Mouse (Mus musculus) macrophage (primary cell): ENCODE results near the gene Cntnap5c. TPM values are rescaled to one million over a fixed set of nuclear protein-coding genes. Genes with fewer than 3 reads are reported as not detected.

ENCODE experiments used
- H3K27ac ChIP-seq: fragments of 350-480 bp; formaldehyde crosslinking; 2 replicates; pipeline ENCODE4 v1.9.0; 2021
- H3K36me3 ChIP-seq: fragments of 350-480 bp; formaldehyde crosslinking; 2 replicates; pipeline ENCODE4 v1.9.0; 2021; ENCODE audit errors: inconsistent target
- H3K4me3 ChIP-seq: fragments of 350-480 bp; formaldehyde crosslinking; 2 replicates; pipeline ENCODE4 v1.9.0; 2021; ENCODE audit errors: inconsistent target
- H3K79me2 ChIP-seq: fragments of 350-480 bp; formaldehyde crosslinking; 2 replicates; pipeline ENCODE4 v1.9.0; 2021; ENCODE audit errors: inconsistent target
- WGBS: methylation state at CpG from one replicate; pipeline ENCODE4 v1.1.7; 2026; ENCODE audit warnings: inconsistent platforms; ENCODE audit not compliant: missing documents; 5-methylcytosine and 5-hydroxymethylcytosine counted together
- polyA plus RNA-seq: library from polyadenylated mRNA; stranded (reverse); fragments of 250-400 nt; gene quantifications from 3 replicates; pipeline ENCODE4 v1.2.4, GENCODE M21; 2018; ENCODE audit warnings: inconsistent platforms

Cntnap5c gene
- polyA plus RNA-seq, 1 experiment from 2014 or later = not detected

- Histone ChIP-seq H3K4me3 (no peak overlapping the region), H3K79me2 (no peaks in the 10 kb centered on the region), H3K27ac (no peak overlapping the region), H3K36me3 (no peaks in the 10 kb centered on the region)
- 91% methylated on average over 1 of the region's 1 CpGs for WGBS
Measured at GRCm38 (mm10) chr17:58187171-58187570, 417.8 kb downstream of the Cntnap5c start.

GRCm38 (mm10) chr17:58201148-58201547 is 431.8 kb downstream of the Cntnap5c start:
- Histone ChIP-seq H3K36me3 (no peaks in the 10 kb centered on the region), H3K79me2 (no peaks in the 10 kb centered on the region), H3K27ac (no peak overlapping the region), H3K4me3 (no peak overlapping the region)
- 83% methylated on average over 1 of the region's 2 CpGs for WGBS

GRCm38 (mm10) chr17:58268058-58268457 is 498.7 kb downstream of the Cntnap5c start:
- H3K27ac ChIP-seq = no peak overlapping the region
- no peaks in the 10 kb centered on the region for H3K79me2 ChIP-seq
- H3K4me3 ChIP-seq = no peak overlapping the region
- WGBS = 93% methylated on average over 2 of the region's 2 CpGs
- no peaks in the 10 kb centered on the region for H3K36me3 ChIP-seq

GRCm38 (mm10) chr17:58351310-58351709 is 581.9 kb downstream of the Cntnap5c start:
- Histone ChIP-seq H3K79me2 (no peaks in the 10 kb centered on the region), H3K4me3 (no peak overlapping the region), H3K36me3 (no peaks in the 10 kb centered on the region), H3K27ac (no peak overlapping the region)
- WGBS = 88% methylated on average over 6 of the region's 6 CpGs

GRCm38 (mm10) chr17:58356224-58356623 is 586.9 kb downstream of the Cntnap5c start:
- Histone ChIP-seq H3K79me2 (no peaks in the 10 kb centered on the region), H3K27ac (no peak overlapping the region), H3K4me3 (no peak overlapping the region), H3K36me3 (no peaks in the 10 kb centered on the region)
- 77% methylated on average over 2 of the region's 2 CpGs for WGBS

GRCm38 (mm10) chr17:58363582-58364267 is 594.4 kb downstream of the Cntnap5c start:
- no peaks in the 10 kb centered on the region for H3K79me2 ChIP-seq
- WGBS = 80% methylated on average over 4 of the region's 4 CpGs
- H3K36me3 ChIP-seq = no peaks in the 10 kb centered on the region
- H3K27ac ChIP-seq = no peak overlapping the region
- H3K4me3 ChIP-seq = no peak overlapping the region

- Histone ChIP-seq H3K27ac (no peak overlapping the region), H3K36me3 (no peaks in the 10 kb centered on the region), H3K4me3 (no peak overlapping the region), H3K79me2 (no peaks in the 10 kb centered on the region)
Measured at GRCm38 (mm10) chr17:58370089-58370488, 600.7 kb downstream of the Cntnap5c start.

GRCm38 (mm10) chr17:58407769-58408168 is 638.4 kb downstream of the Cntnap5c start:
- Histone ChIP-seq H3K4me3 (no peak overlapping the region), H3K27ac (no peak overlapping the region), H3K36me3 (no peaks in the 10 kb centered on the region), H3K79me2 (no peaks in the 10 kb centered on the region)

- 56% methylated on average over 1 of the region's 1 CpGs for WGBS
Measured at GRCm38 (mm10) chr17:58408756-58409155, 639.4 kb downstream of the Cntnap5c start.

GRCm38 (mm10) chr17:58437443-58437842 is 668.1 kb downstream of the Cntnap5c start:
- Histone ChIP-seq H3K36me3 (no peaks in the 10 kb centered on the region), H3K27ac (no peak overlapping the region), H3K79me2 (no peaks in the 10 kb centered on the region), H3K4me3 (no peak overlapping the region)

More at GRCm38 (mm10) chr17:58408756-58409155, 639.4 kb downstream of the Cntnap5c start:
- H3K27ac ChIP-seq = no peak overlapping the region
- no peaks in the 10 kb centered on the region for H3K79me2 ChIP-seq
- no peak overlapping the region for H3K4me3 ChIP-seq
- H3K36me3 ChIP-seq = no peaks in the 10 kb centered on the region

Other genes with a start within 250 kb of the Cntnap5c start
- gene Vmn2r120, start 224.1 kb upstream of the Cntnap5c start, polyA plus RNA-seq = not detected in 3 replicates
- not detected in 3 replicates for gene Gm21834, start 27.4 kb upstream of the Cntnap5c start, polyA plus RNA-seq